20 mouse cellular contexts compared by ENCODE assay signal in genomic region chr1:72793230-72793629, GRCm38 (mm10). TPM values are rescaled to one million over a fixed set of nuclear protein-coding genes. Genes with fewer than 3 reads are reported as not detected.
"Had no signal": no experiment of that assay in that cellular context is flagged by ENCODE, and none has a peak within 500 bp of the region (broad histone marks: within the 10 kb centered on the region; RNA-seq: fewer than 3 reads in every experiment).

No protein-coding gene starts in this region.

- H3K27me3 ChIP-seq: midbrain, embryonic 12.5 days; neural tube, embryonic 13.5 days; neural tube, embryonic 15.5 days had no signal

- ATAC-seq: midbrain, embryonic 16.5 days had no signal

- H3K9me3 ChIP-seq: midbrain, embryonic 10.5 days; neural tube, embryonic 13.5 days; neural tube, embryonic 15.5 days had no signal

- H3K27ac ChIP-seq: midbrain, embryonic 10.5 days; midbrain, embryonic 12.5 days; neural tube, embryonic 13.5 days; neural tube, embryonic 15.5 days had no signal

- H3K36me3 ChIP-seq: midbrain, embryonic 10.5 days; midbrain, embryonic 12.5 days; neural tube, embryonic 13.5 days; neural tube, embryonic 15.5 days had no signal

- DNase-seq: lung, embryonic 14.5 days; lung, postnatal 10 days; lung, postnatal 4 days; midbrain, embryonic 14.5 days; retina, postnatal 1 day; right cerebral cortex, adult 18-20 months; right cerebral cortex, postnatal 25 days; right cerebral cortex, postnatal 4 days; spleen, adult 18-20 months; thymus, adult 18-20 months; thymus, postnatal 14 days; thymus, postnatal 36 days had no signal

- H3K9ac ChIP-seq: lung, embryonic 14.5 days; midbrain, embryonic 12.5 days; neural tube, embryonic 13.5 days; neural tube, embryonic 15.5 days had no signal

- H3K4me1 ChIP-seq: midbrain, embryonic 12.5 days; neural tube, embryonic 13.5 days; neural tube, embryonic 15.5 days had no signal

- H3K4me2 ChIP-seq: lung, embryonic 14.5 days; midbrain, embryonic 12.5 days; neural tube, embryonic 13.5 days; neural tube, embryonic 15.5 days had no signal

- H3K4me3 ChIP-seq: midbrain, embryonic 10.5 days; midbrain, embryonic 12.5 days; myocyte; neural tube, embryonic 13.5 days; neural tube, embryonic 15.5 days had no signal

RNA-seq across cellular contexts. Expression of gene Igfbp2, which starts 31.1 kb away (rescaled TPM):
- total RNA-seq: megakaryocyte, adult 5-6 weeks; megakaryocyte-erythroid progenitor cell, adult 5-6 weeks had no signal
